Mouse (Mus musculus): ENCODE measurements around the gene Spaca5. TPM values are rescaled to one million over a fixed set of nuclear protein-coding genes. Genes with fewer than 3 reads are reported as not detected.

Gene Spaca5
- polyA plus RNA-seq, 1 experiment from 2014 or later: not detected

Other genes starting within 250 kb of the Spaca5 start
- gene Timp1, start 198.2 kb upstream of the Spaca5 start, polyA plus RNA-seq (2014; fragmentation: Nextera tagmentation; extraction: Ambion mirVana): 4.3 and 5.3 TPM in 2 replicates
- gene Syn1, start 147.4 kb upstream of the Spaca5 start, polyA plus RNA-seq (2014; fragmentation: Nextera tagmentation; extraction: Ambion mirVana): 97.3 and 132 TPM in 2 replicates
- gene Cfp, start 136.9 kb upstream of the Spaca5 start, polyA plus RNA-seq (2014; fragmentation: Nextera tagmentation; extraction: Ambion mirVana): 4.8 and 5.7 TPM in 2 replicates
- gene Elk1, start 117.8 kb upstream of the Spaca5 start, polyA plus RNA-seq (2014; fragmentation: Nextera tagmentation; extraction: Ambion mirVana): 9.4 and 10.1 TPM in 2 replicates
- 23.3 and 28.6 TPM in 2 replicates for gene Uxt, start 106.4 kb upstream of the Spaca5 start, polyA plus RNA-seq (2014; fragmentation: Nextera tagmentation; extraction: Ambion mirVana)
- 8.2 and 8.5 TPM in 2 replicates for gene Zfp182, start 6.1 kb upstream of the Spaca5 start, polyA plus RNA-seq (2014; fragmentation: Nextera tagmentation; extraction: Ambion mirVana)
- 4.8 and 5.1 TPM in 2 replicates for gene Zfp300, start 21.1 kb downstream of the Spaca5 start, polyA plus RNA-seq (2014; fragmentation: Nextera tagmentation; extraction: Ambion mirVana)
- not detected in 2 replicates for gene Ssxa1, start 47.4 kb downstream of the Spaca5 start, polyA plus RNA-seq (2014; fragmentation: Nextera tagmentation; extraction: Ambion mirVana)
- gene Gm21876, start 107.2 kb downstream of the Spaca5 start, polyA plus RNA-seq (2014; fragmentation: Nextera tagmentation; extraction: Ambion mirVana): not detected in 2 replicates

All from hindbrain, embryonic 14.5 days (tissue).